Comparison of ENCODE assay signal across 9 mouse cellular contexts in the genomic region with DNA sequence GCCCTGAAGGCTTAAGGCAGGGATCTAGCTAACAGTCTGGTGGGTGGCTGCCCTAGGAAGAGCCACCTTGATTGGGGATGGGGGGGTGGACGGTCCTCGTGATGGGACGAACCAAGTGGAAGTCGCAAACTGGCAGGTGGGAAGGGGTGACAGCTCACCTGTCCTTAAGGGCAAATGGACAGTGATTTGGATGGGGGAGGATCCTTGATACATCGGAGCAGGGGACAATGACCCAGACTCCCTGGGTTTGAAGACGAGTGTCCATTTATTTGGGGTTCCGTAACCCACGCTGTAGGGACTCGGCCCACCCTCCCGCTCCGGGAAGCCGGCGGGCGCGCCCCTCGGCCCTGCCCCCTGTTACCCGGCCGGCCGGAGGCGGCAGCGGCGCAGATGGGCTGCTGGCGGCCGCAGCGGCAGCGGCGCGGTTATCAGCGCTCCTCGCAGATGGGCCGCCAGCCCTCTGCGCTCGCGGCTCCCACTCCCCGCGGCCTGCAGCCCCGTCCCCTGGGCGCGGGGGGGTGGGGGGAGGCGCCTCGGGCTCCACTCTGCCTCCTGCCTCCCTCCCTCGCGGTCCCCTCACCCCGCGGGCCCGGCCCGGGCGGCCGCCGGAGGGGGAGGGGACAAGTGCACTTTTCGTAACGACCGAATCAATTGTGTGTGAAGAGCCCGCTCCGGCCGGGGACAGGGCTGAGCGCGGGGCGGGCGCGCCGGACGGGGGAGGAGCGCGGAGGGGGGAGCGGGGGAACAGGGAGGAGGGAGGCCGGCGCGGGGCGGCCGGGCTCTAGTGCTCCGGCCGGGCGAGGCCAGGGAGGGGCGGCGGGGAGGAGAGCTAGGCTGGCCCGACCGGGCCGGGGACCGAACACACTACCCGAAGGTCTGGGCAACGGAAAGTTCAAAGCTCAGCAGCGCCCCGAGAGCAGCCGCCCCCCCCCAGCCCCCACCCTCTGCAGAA. TPM values are rescaled to one million over a fixed set of nuclear protein-coding genes. Genes with fewer than 3 reads are reported as not detected.
DNase-seq lines count a peak whose midpoint lies in the region; ATAC-seq and TF ChIP-seq lines count a peak whose summit lies in the region.
"Had no signal": no experiment of that assay in that cellular context is flagged by ENCODE, and none has a peak within 500 bp of the region (broad histone marks: within the 10 kb centered on the region; RNA-seq: fewer than 3 reads in every experiment).

No protein-coding gene starts in this region.

- WGBS in embryonic facial prominence, embryonic 10.5 days: 2% methylated on average over 84 of the region's 85 CpGs
- 3% methylated on average over 50 of the region's 85 CpGs for WGBS in heart, embryonic 15.5 days
- WGBS in limb, embryonic 11.5 days: under 1% methylated on average over 42 of the region's 85 CpGs
- 3% methylated on average over 64 of the region's 85 CpGs for WGBS in midbrain, embryonic 10.5 days
- WGBS in stomach, embryonic 16.5 days: 4% methylated on average over 74 of the region's 85 CpGs

- H3K4me2 ChIP-seq in heart, embryonic 15.5 days: peak overlapping the region; percentile 98
- H3K4me2 ChIP-seq in limb, embryonic 11.5 days (ENCODE audit: low read depth, severe bottlenecking): peak overlapping the region; percentile 99
- peak overlapping the region; percentile 100 for H3K4me2 ChIP-seq in stomach, embryonic 16.5 days (ENCODE audit: low read depth, low read length)

- H3K36me3 ChIP-seq in G1E (replicated peaks): peaks cover 8% of the 10 kb centered on the region
- no peaks in the 10 kb centered on the region for H3K36me3 ChIP-seq in embryonic facial prominence, embryonic 10.5 days (replicated peaks)
- no peaks in the 10 kb centered on the region for H3K36me3 ChIP-seq in heart, embryonic 15.5 days
- no peaks in the 10 kb centered on the region for H3K36me3 ChIP-seq in limb, embryonic 11.5 days (ENCODE audit: control insufficient read depth, insufficient read depth, low read length)
- H3K36me3 ChIP-seq in midbrain, embryonic 10.5 days: no peaks in the 10 kb centered on the region
- H3K36me3 ChIP-seq in stomach, embryonic 16.5 days (ENCODE audit: control insufficient read depth, insufficient read depth, low read length): no peaks in the 10 kb centered on the region

- H3K4me1 ChIP-seq in G1E (ENCODE audit: insufficient read depth, low read depth, low read length): peaks cover 79% of the 10 kb centered on the region
- H3K4me1 ChIP-seq in embryonic facial prominence, embryonic 10.5 days: peaks cover 67% of the 10 kb centered on the region
- peaks cover 61% of the 10 kb centered on the region for H3K4me1 ChIP-seq in heart, embryonic 15.5 days (replicated peaks)
- peaks cover 12% of the 10 kb centered on the region for H3K4me1 ChIP-seq in limb, embryonic 11.5 days (ENCODE audit: control insufficient read depth, insufficient read depth, low read length)
- peaks cover 77% of the 10 kb centered on the region for H3K4me1 ChIP-seq in midbrain, embryonic 10.5 days
- H3K4me1 ChIP-seq in stomach, embryonic 16.5 days (ENCODE audit: control insufficient read depth, insufficient read depth, low read length): peaks cover 37% of the 10 kb centered on the region

- peak overlapping the region; percentile 75 for H3K4me3 ChIP-seq in G1E (ENCODE audit: low read depth, low read length)
- peak overlapping the region; percentile 80 for H3K4me3 ChIP-seq in embryonic facial prominence, embryonic 10.5 days
- peak overlapping the region; percentile 75 for H3K4me3 ChIP-seq in heart, embryonic 15.5 days
- H3K4me3 ChIP-seq in limb, embryonic 11.5 days (ENCODE audit: low read depth, low read length): peak overlapping the region; percentile 56
- H3K4me3 ChIP-seq in midbrain, embryonic 10.5 days: peak overlapping the region; percentile 84
- H3K4me3 ChIP-seq in stomach, embryonic 16.5 days (replicated peaks; ENCODE audit: low read length): peak overlapping the region; percentile 75

- peak; percentile 57 for DNase-seq in CD4-positive, CD25-positive, alpha-beta regulatory T cell, adult 2 months (ENCODE audit: low read depth, low spot score)
- peak; percentile 53 for DNase-seq in G1E (ENCODE audit: low spot score)
- DNase-seq in embryonic facial prominence, embryonic 10.5 days (ENCODE audit: low spot score): peak; percentile 81
- peak; percentile 70 for DNase-seq in limb, embryonic 11.5 days (ENCODE audit: low spot score)
- DNase-seq in midbrain, embryonic 10.5 days (ENCODE audit: low spot score): peak; percentile 80

- no peaks in the 10 kb centered on the region for H3K9me3 ChIP-seq in G1E (replicated peaks)
- H3K9me3 ChIP-seq in embryonic facial prominence, embryonic 10.5 days: no peaks in the 10 kb centered on the region
- no peaks in the 10 kb centered on the region for H3K9me3 ChIP-seq in heart, embryonic 15.5 days (replicated peaks)
- H3K9me3 ChIP-seq in limb, embryonic 11.5 days (ENCODE audit: control insufficient read depth, low read length): no peaks in the 10 kb centered on the region
- H3K9me3 ChIP-seq in midbrain, embryonic 10.5 days (replicated peaks): no peaks in the 10 kb centered on the region
- H3K9me3 ChIP-seq in stomach, embryonic 16.5 days (replicated peaks; ENCODE audit: control insufficient read depth, low read length): no peaks in the 10 kb centered on the region

- peak overlapping the region; percentile 90 for H3K27ac ChIP-seq in embryonic facial prominence, embryonic 10.5 days (replicated peaks)
- H3K27ac ChIP-seq in heart, embryonic 15.5 days: peak overlapping the region; percentile 88
- H3K27ac ChIP-seq in limb, embryonic 11.5 days (replicated peaks; ENCODE audit: low read depth, low read length): no peak overlapping the region
- peak overlapping the region; percentile 96 for H3K27ac ChIP-seq in midbrain, embryonic 10.5 days (replicated peaks)
- H3K27ac ChIP-seq in stomach, embryonic 16.5 days (ENCODE audit: low read length): peak overlapping the region; percentile 66

- H3K9ac ChIP-seq in heart, embryonic 15.5 days: peak overlapping the region; percentile 75
- H3K9ac ChIP-seq in limb, embryonic 11.5 days (ENCODE audit: low read length): peak overlapping the region; percentile 59
- peak overlapping the region; percentile 76 for H3K9ac ChIP-seq in stomach, embryonic 16.5 days (ENCODE audit: low read length)

- no peak for TF ChIP-seq CTCF in G1E (IDR thresholded peaks at IDR 0.05; ENCODE audit: low read depth, low read length)

- no peak for ATAC-seq in CD4-positive, CD25-positive, alpha-beta regulatory T cell, adult 4 months
- no peak for ATAC-seq in G1E (ENCODE audit: extremely low read depth, insufficient number of reproducible peaks, low FRiP score, poor library complexity, severe bottlenecking)
- ATAC-seq in heart, embryonic 15.5 days (replicated peaks; ENCODE audit: insufficient number of reproducible peaks, insufficient read depth, low FRiP score, low read depth): peak; percentile 61
- ATAC-seq in limb, embryonic 11.5 days (ENCODE audit: insufficient number of reproducible peaks, low FRiP score, low TSS enrichment, low read depth): peak; percentile 12; the same call in 1 of the 2 replicates
- ATAC-seq in stomach, embryonic 16.5 days (ENCODE audit: insufficient read depth, low FRiP score): peak; percentile 70

- H3K27me3 ChIP-seq in G1E (ENCODE audit: insufficient read depth, low read length): peaks cover 70% of the 10 kb centered on the region
- peaks cover 95% of the 10 kb centered on the region for H3K27me3 ChIP-seq in embryonic facial prominence, embryonic 10.5 days (replicated peaks; ENCODE audit: low read depth, poor library complexity, severe bottlenecking)
- H3K27me3 ChIP-seq in heart, embryonic 15.5 days: peaks cover 15% of the 10 kb centered on the region; the same call in 1 of the 2 replicates
- H3K27me3 ChIP-seq in limb, embryonic 11.5 days (ENCODE audit: control insufficient read depth, insufficient read depth, low read length): peaks cover 38% of the 10 kb centered on the region
- H3K27me3 ChIP-seq in midbrain, embryonic 10.5 days (ENCODE audit: low read depth, poor library complexity, severe bottlenecking): peaks cover 77% of the 10 kb centered on the region
- H3K27me3 ChIP-seq in stomach, embryonic 16.5 days (ENCODE audit: control insufficient read depth, insufficient read depth, low read length): peaks cover 12% of the 10 kb centered on the region; the same call in 1 of the 2 replicates

RNA-seq across cellular contexts. Expression of a gene that starts 1.9 kb away (rescaled TPM):
- polyA plus RNA-seq in CD4-positive, CD25-positive, alpha-beta regulatory T cell, adult 4 months (2017; shearing (Covaris generic)): 1 to 10 TPM; 3.5 to 5.2 TPM
- total RNA-seq in G1E (2014; fragmentation: Nextera tagmentation) (39.2 and 45.3 TPM in 2 replicates), G1E (2017) (13.5 and 13.9 TPM in 2 replicates)
- 19.8 and 23.4 TPM in 2 replicates for polyA plus RNA-seq in G1E (2012)
- polyA plus RNA-seq in embryonic facial prominence, embryonic 10.5 days (2016; fragmentation: Nextera tagmentation; extraction: Ambion mirVana): 23.5 and 23.7 TPM in 2 replicates
- 6.9 and 10.9 TPM in 2 replicates for polyA plus RNA-seq in heart, embryonic 15.5 days (2015; fragmentation: Nextera tagmentation; extraction: Ambion mirVana)
- 14.0 and 15.1 TPM in 2 replicates for polyA plus RNA-seq in limb, embryonic 11.5 days (2014; fragmentation: Nextera tagmentation; extraction: Ambion mirVana)
- 12.8 and 16.8 TPM in 2 replicates for polyA plus RNA-seq in midbrain, embryonic 10.5 days (2016; fragmentation: Nextera tagmentation; extraction: Ambion mirVana)
- 11.3 and 11.5 TPM in 2 replicates for polyA plus RNA-seq in stomach, embryonic 16.5 days (2015; fragmentation: Nextera tagmentation; extraction: Ambion mirVana)

RNA-seq across cellular contexts. Expression of a gene that starts 35.3 kb away (rescaled TPM):
- polyA plus RNA-seq in CD4-positive, CD25-positive, alpha-beta regulatory T cell, adult 4 months (2017; shearing (Covaris generic)): not detected
- not detected in 2 replicates for total RNA-seq in G1E (2014; fragmentation: Nextera tagmentation)
- total RNA-seq in G1E (2017): not detected in 2 replicates
- not detected in 2 replicates for polyA plus RNA-seq in G1E (2012)
- polyA plus RNA-seq in embryonic facial prominence, embryonic 10.5 days (2016; fragmentation: Nextera tagmentation; extraction: Ambion mirVana): not detected in 2 replicates
- not detected in 2 replicates for polyA plus RNA-seq in heart, embryonic 15.5 days (2015; fragmentation: Nextera tagmentation; extraction: Ambion mirVana)
- not detected in 2 replicates for polyA plus RNA-seq in limb, embryonic 11.5 days (2014; fragmentation: Nextera tagmentation; extraction: Ambion mirVana)
- polyA plus RNA-seq in midbrain, embryonic 10.5 days (2016; fragmentation: Nextera tagmentation; extraction: Ambion mirVana): not detected in 2 replicates
- polyA plus RNA-seq in stomach, embryonic 16.5 days (2015; fragmentation: Nextera tagmentation; extraction: Ambion mirVana): not detected in 2 replicates
- total RNA-seq: hematopoietic stem cell, adult 5-6 weeks had no signal

Comparison
In these comparisons a context has a peak if more than half of its experiments do, and no peak if none do; other contexts are left out.
1. ATAC-seq: peak in heart, embryonic 15.5 days (single experiment), limb, embryonic 11.5 days (single experiment) and stomach, embryonic 16.5 days (single experiment); none in CD4-positive, CD25-positive, alpha-beta regulatory T cell, adult 4 months (single experiment) and G1E (single experiment).
2. Peak in every context shown above with its lines, with median percentiles within 50 percentile points of each other: DNase-seq, H3K4me3 ChIP-seq, H3K4me2 ChIP-seq and H3K9ac ChIP-seq.